Mouse (Mus musculus): ENCODE data around the gene Psmd5.
"Not testable (repeated sequence)": the region's sequence is repeated elsewhere in the genome, so short reads cannot be mapped to it uniquely, and the experiment has no call there.

DNA sequence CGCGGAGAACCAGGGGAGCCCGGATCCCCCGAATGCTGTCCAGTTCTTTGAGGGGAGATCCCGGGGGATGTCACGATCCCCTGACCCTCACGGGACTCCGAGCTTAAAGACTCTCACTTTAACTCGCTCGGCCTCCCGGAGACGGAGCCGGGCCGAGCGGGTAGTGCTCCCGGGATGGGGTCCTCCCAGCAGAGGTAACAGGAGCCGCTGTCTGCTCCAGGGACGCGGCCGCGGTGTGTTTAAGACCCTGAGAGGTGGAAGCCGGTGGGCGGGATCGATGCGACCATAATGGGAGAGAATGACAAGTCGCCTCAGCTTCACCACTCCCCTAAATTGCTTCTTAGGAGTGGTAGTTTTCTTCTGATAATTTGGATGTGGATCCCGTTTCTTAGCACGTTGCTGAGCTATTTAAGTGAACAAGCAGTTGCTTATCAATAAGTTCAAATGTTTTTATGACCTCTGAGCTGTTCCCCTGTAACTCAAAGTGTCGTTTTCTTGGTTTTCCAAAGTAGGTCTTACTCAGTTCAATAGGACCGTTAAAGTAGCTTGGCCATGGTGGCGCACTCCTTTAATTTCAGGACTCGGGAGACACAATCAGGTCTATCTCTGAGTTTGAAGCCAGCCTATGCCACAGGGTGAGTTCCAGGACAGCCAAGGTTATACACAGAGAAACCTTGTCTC is 72.1 kb downstream of the Psmd5 start:
- not testable (repeated sequence) for TF ChIP-seq CTCF, POLR2A (IDR thresholded peaks at IDR 0.05; ENCODE audit: extremely low read depth, insufficient read depth, low read length)

All from cortical plate, adult 2 months (tissue).